Mouse (Mus musculus) layer of hippocampus, postnatal 25 days (tissue): ENCODE data around the gene Vmn2r20. TPM values are rescaled to one million over a fixed set of nuclear protein-coding genes. Genes with fewer than 3 reads are reported as not detected.
"Not testable (repeated sequence)": the region's sequence is repeated elsewhere in the genome, so short reads cannot be mapped to it uniquely, and the experiment has no call there.

Experiments used
- DNase-seq, 2 experiments: peaks; one replicate each; pipeline ENCODE4 v3.0.0; 2022; ENCODE audit warnings: mixed read lengths in 2 of 2, low spot score in 1 of 2; ENCODE audit errors: extremely low spot score in 1 of 2
- total RNA-seq, 2 experiments: library from RNA; stranded (reverse); gene quantifications; 2 replicates each; pipeline ENCODE4 v1.2.3; 2021

Vmn2r20 gene
- total RNA-seq = not detected

GRCm38 (mm10) chr6:123418016-123418415 is at the start of gene Vmn2r20:
Gene Vmn2r20 (minus strand): TSS chr6:123418116.
- not testable (repeated sequence) for DNase-seq

GRCm38 (mm10) chr6:123424413-123424812 is 6.5 kb upstream of the Vmn2r20 start:
- DNase-seq = not testable (repeated sequence)

GRCm38 (mm10) chr6:123406918-123407665 is 10.8 kb downstream of the Vmn2r20 start:
- not testable (repeated sequence) for DNase-seq

GRCm38 (mm10) chr6:123388824-123389223 is 29.1 kb downstream of the Vmn2r20 start:
- DNase-seq = not testable (repeated sequence)

- DNase-seq = no peak
Measured at GRCm38 (mm10) chr6:123346141-123346540, 71.8 kb downstream of the Vmn2r20 start.

GRCm38 (mm10) chr6:123340093-123340492 is 77.8 kb downstream of the Vmn2r20 start:
- peak in 1 of 2 experiments; percentile 16 for DNase-seq

GRCm38 (mm10) chr6:123332503-123332902 is 85.4 kb downstream of the Vmn2r20 start:
- DNase-seq = no peak

Other genes with a start within 250 kb of the Vmn2r20 start
- not detected for gene Clec4b2, start 245.2 kb downstream of the Vmn2r20 start, total RNA-seq
- gene Clec4n, start 188.3 kb downstream of the Vmn2r20 start, total RNA-seq = not detected
- not detected for gene Clec4d, start 156.0 kb downstream of the Vmn2r20 start, total RNA-seq
- gene Clec4e, start 128.2 kb downstream of the Vmn2r20 start, total RNA-seq = not detected
- not detected for gene Vmn2r19, start 109.8 kb downstream of the Vmn2r20 start, total RNA-seq
- gene Vmn2r21, start 115.3 kb upstream of the Vmn2r20 start, total RNA-seq = not detected
- gene Vmn2r22, start 232.6 kb upstream of the Vmn2r20 start, total RNA-seq = not detected